Mouse (Mus musculus): ENCODE measurements at regions not wholly inside any gene's neighbourhood (a gene's known extent, or its start where the extent isn't known, plus 50 kb on each side); places are given as distances from the start of the nearest gene placed in this dataset.
A peak's percentile ranks its signal among the peaks of the same experiment; 100 is the strongest.

DNA sequence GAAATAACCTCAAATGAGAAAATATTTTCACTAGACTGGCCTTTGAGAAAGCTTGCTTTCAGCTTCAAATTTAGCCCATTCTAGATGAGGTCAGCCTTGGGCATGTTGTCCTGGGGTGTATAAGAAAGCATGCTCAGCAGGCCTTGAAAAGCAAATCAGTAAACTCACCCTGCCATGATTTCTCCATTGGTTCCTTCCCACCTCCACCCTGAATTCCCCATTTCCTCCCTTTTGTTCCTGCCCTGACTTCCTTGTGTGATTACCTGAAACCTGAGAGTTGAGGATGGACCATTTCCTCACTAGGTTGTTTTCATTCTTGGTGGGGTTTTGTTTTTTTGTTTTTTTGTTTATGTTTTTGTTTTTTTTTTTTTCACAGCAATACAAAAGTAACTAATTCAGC lies 5953.1 kb downstream of the 9330182O14Rik start:
- no peaks in the 10 kb centered on the region for H3K36me3 ChIP-seq (ENCODE audit: insufficient read depth, low read length)
- peaks cover 7% of the 10 kb centered on the region; the same call in 1 of the 2 replicates for H3K4me1 ChIP-seq (replicated peaks; ENCODE audit: low read depth, low read length)
- no peak overlapping the region for H3K4me3 ChIP-seq (replicated peaks; ENCODE audit: low read length)
- TF ChIP-seq CTCF (conservative IDR thresholded peaks at IDR 0.05; ENCODE audit: low read length) = no peak
- TF ChIP-seq POU5F1 (IDR thresholded peaks at IDR 0.05; ENCODE audit: borderline replicate concordance, low read length) = no peak
- peak; percentile 98 for TF ChIP-seq NANOG (IDR thresholded peaks at IDR 0.05; ENCODE audit: borderline replicate concordance, low read length)
- peaks cover 7% of the 10 kb centered on the region for H3K27me3 ChIP-seq (ENCODE audit: insufficient read depth, low read length)
- peaks cover 6% of the 10 kb centered on the region; the same call in 1 of the 2 replicates for H3K9me3 ChIP-seq (ENCODE audit: low read length)

DNA sequence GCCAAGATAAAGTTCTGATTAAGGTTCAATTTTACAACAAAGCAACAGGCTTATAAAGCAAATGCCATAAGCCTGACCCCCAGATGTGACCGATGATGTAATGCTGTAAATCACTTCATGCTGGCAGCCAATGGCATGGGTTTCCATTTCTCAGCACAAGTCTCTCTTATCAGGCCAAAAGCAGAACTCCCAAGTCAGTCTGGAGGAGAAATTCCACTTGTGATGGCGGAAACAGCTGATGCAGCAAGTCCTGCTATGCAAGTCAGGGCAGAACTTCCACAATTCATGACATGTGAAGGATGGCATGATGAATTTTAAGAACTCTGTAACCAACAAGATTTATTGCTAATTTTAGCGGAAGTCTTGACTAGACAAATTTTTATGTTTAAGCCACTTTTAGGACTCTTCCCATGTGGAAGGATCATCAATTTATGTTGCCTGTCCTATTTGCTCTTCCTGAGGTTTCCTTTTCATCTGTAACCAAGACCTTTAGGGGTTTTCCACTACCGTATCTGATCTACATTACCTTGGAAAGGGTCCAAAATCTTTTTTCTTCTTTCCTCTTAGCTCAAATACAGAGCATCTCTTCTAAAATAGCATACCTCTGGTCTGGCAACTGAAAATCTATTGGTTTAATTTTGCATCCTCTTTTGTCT lies 5991.7 kb downstream of the 9330182O14Rik start:
- Histone ChIP-seq H3K36me3 (ENCODE audit: insufficient read depth, low read length) (no peaks in the 10 kb centered on the region), H3K4me3 (replicated peaks; ENCODE audit: low read length) (no peak overlapping the region), H3K4me1 (replicated peaks; ENCODE audit: low read depth, low read length) (no peaks in the 10 kb centered on the region), H3K9me3 (ENCODE audit: low read length) (no peaks in the 10 kb centered on the region), H3K27me3 (ENCODE audit: insufficient read depth, low read length) (no peaks in the 10 kb centered on the region; the same call in 1 of the 2 replicates)
- TF ChIP-seq POU5F1 (IDR thresholded peaks at IDR 0.05; ENCODE audit: borderline replicate concordance, low read length) (no peak), CTCF (conservative IDR thresholded peaks at IDR 0.05; ENCODE audit: low read length) (no peak), NANOG (IDR thresholded peaks at IDR 0.05; ENCODE audit: borderline replicate concordance, low read length) (no peak)

Data from E14TG2a.4 (cell line).